Comparison of ENCODE assay signal across 14 mouse cellular contexts in genomic region chr9:100898042-100898441, GRCm38 (mm10).
A peak's percentile ranks its signal among the peaks of the same experiment; 100 is the strongest.
DNase-seq lines count a peak whose midpoint lies in the region; ATAC-seq and TF ChIP-seq lines count a peak whose summit lies in the region.
"Had no signal": no experiment of that assay in that cellular context is flagged by ENCODE, and none has a peak within 500 bp of the region (broad histone marks: within the 10 kb centered on the region; RNA-seq: fewer than 3 reads in every experiment).

No protein-coding gene starts in this region.

- no peak for DNase-seq in forebrain, postnatal 0 days
- DNase-seq in forebrain, embryonic 11.5 days (ENCODE audit: low spot score), result no peak
- DNase-seq in lung, postnatal 36 days, result peak; percentile 4
- no peak for DNase-seq in lung, adult 18-20 months
- DNase-seq in brain, embryonic 14.5 days (ENCODE audit: low read depth), result peak; percentile 45
- DNase-seq in splenic B cell, adult 2 months (ENCODE audit: low read depth, low spot score), result peak; percentile 12
- DNase-seq in left cerebral cortex, postnatal 14 days (ENCODE audit: low spot score in 2 of 2), result no peak
- DNase-seq: kidney, postnatal 14 days; lung, postnatal 14 days had no signal

- intact Hi-C loops in left cerebral cortex, postnatal 14 days (cut with DNase I), result no loop called here

- TF ChIP-seq CTCF in forebrain, postnatal 0 days (IDR thresholded peaks at IDR 0.05; ENCODE audit: low read depth), result peak; percentile 27
- TF ChIP-seq CTCF in brain, embryonic 14.5 days (IDR thresholded peaks at IDR 0.05; ENCODE audit: borderline replicate concordance, extremely low read depth, insufficient read depth, insufficient read length), result no peak

- no peaks in the 10 kb centered on the region for H3K9me3 ChIP-seq in forebrain, postnatal 0 days (ENCODE audit: low read length)
- no peaks in the 10 kb centered on the region for H3K9me3 ChIP-seq in forebrain, embryonic 11.5 days (ENCODE audit: control insufficient read depth, low read length)
- no peaks in the 10 kb centered on the region for H3K9me3 ChIP-seq in midbrain, embryonic 16.5 days (replicated peaks; ENCODE audit: control insufficient read depth, low read length, poor library complexity, severe bottlenecking)
- H3K9me3 ChIP-seq: limb, embryonic 15.5 days; midbrain, embryonic 13.5 days; neural tube, embryonic 12.5 days had no signal

- no peak overlapping the region for H3K27ac ChIP-seq in forebrain, postnatal 0 days (ENCODE audit: low read depth, low read length)
- H3K27ac ChIP-seq in forebrain, embryonic 11.5 days (ENCODE audit: low read depth, low read length), result no peak overlapping the region
- no peak overlapping the region for H3K27ac ChIP-seq in midbrain, embryonic 16.5 days (ENCODE audit: low read length)
- H3K27ac ChIP-seq: limb, embryonic 15.5 days; midbrain, embryonic 13.5 days; neural tube, embryonic 12.5 days had no signal

- no peaks in the 10 kb centered on the region for H3K36me3 ChIP-seq in forebrain, postnatal 0 days (ENCODE audit: insufficient read depth)
- no peaks in the 10 kb centered on the region for H3K36me3 ChIP-seq in forebrain, embryonic 11.5 days (ENCODE audit: control insufficient read depth, insufficient read depth, low read length)
- H3K36me3 ChIP-seq in splenic B cell, adult 2 months (ENCODE audit: control insufficient read depth, insufficient read depth, low read length, poor library complexity, severe bottlenecking), result no peaks in the 10 kb centered on the region
- H3K36me3 ChIP-seq in midbrain, embryonic 16.5 days (ENCODE audit: control insufficient read depth, insufficient read depth, low read length), result no peaks in the 10 kb centered on the region
- H3K36me3 ChIP-seq: midbrain, embryonic 13.5 days; neural tube, embryonic 12.5 days had no signal

- H3K4me3 ChIP-seq in forebrain, postnatal 0 days (ENCODE audit: low read depth, low read length), result no peak overlapping the region
- no peak overlapping the region for H3K4me3 ChIP-seq in forebrain, embryonic 11.5 days (ENCODE audit: low read depth, low read length)
- H3K4me3 ChIP-seq in midbrain, embryonic 16.5 days (ENCODE audit: low read depth, low read length), result no peak overlapping the region
- H3K4me3 ChIP-seq: limb, embryonic 15.5 days; midbrain, embryonic 13.5 days; neural tube, embryonic 12.5 days had no signal

- no peaks in the 10 kb centered on the region for H3K27me3 ChIP-seq in forebrain, postnatal 0 days (ENCODE audit: insufficient read depth, low read length)
- H3K27me3 ChIP-seq in forebrain, embryonic 11.5 days (ENCODE audit: control insufficient read depth, insufficient read depth, low read length), result no peaks in the 10 kb centered on the region
- H3K27me3 ChIP-seq in splenic B cell, adult 2 months (ENCODE audit: control insufficient read depth, insufficient read depth, low read length, poor library complexity, severe bottlenecking), result no peaks in the 10 kb centered on the region
- H3K27me3 ChIP-seq in midbrain, embryonic 16.5 days (ENCODE audit: control insufficient read depth, insufficient read depth, low read depth, low read length), result no peaks in the 10 kb centered on the region
- H3K27me3 ChIP-seq: limb, embryonic 15.5 days; midbrain, embryonic 13.5 days; neural tube, embryonic 12.5 days had no signal

- 73% methylated on average over 4 of the region's 4 CpGs for WGBS in forebrain, postnatal 0 days
- 86% methylated on average over 4 of the region's 4 CpGs for WGBS in forebrain, embryonic 11.5 days
- 87% methylated on average over 4 of the region's 4 CpGs for WGBS in midbrain, embryonic 16.5 days

- no peak overlapping the region for H3K9ac ChIP-seq in forebrain, postnatal 0 days
- no peak overlapping the region for H3K9ac ChIP-seq in forebrain, embryonic 11.5 days (ENCODE audit: low read length)
- no peak overlapping the region for H3K9ac ChIP-seq in midbrain, embryonic 16.5 days (ENCODE audit: low read depth, low read length)
- H3K9ac ChIP-seq: limb, embryonic 15.5 days; midbrain, embryonic 13.5 days; neural tube, embryonic 12.5 days had no signal

- no peak overlapping the region for H3K4me2 ChIP-seq in forebrain, postnatal 0 days (ENCODE audit: low read depth)
- no peak overlapping the region for H3K4me2 ChIP-seq in forebrain, embryonic 11.5 days (ENCODE audit: low read depth, low read length, severe bottlenecking)
- no peak overlapping the region for H3K4me2 ChIP-seq in midbrain, embryonic 16.5 days (ENCODE audit: low read length)
- H3K4me2 ChIP-seq: limb, embryonic 15.5 days; midbrain, embryonic 13.5 days; neural tube, embryonic 12.5 days had no signal

- no peak for TF ChIP-seq POLR2A in brain, embryonic 14.5 days (IDR thresholded peaks at IDR 0.05; ENCODE audit: borderline replicate concordance, extremely low read depth, insufficient read depth, insufficient read length, poor library complexity, severe bottlenecking)

- no peak for ATAC-seq in forebrain, postnatal 0 days
- no peak for ATAC-seq in forebrain, embryonic 11.5 days (replicated peaks; ENCODE audit: low FRiP score)
- no peak for ATAC-seq in midbrain, embryonic 16.5 days
- ATAC-seq: inflammation-experienced regulatory T-cells, adult 6 months; midbrain, embryonic 13.5 days had no signal

- H3K4me1 ChIP-seq in forebrain, postnatal 0 days (ENCODE audit: insufficient read depth), result no peaks in the 10 kb centered on the region
- no peaks in the 10 kb centered on the region for H3K4me1 ChIP-seq in forebrain, embryonic 11.5 days (replicated peaks; ENCODE audit: control insufficient read depth, insufficient read depth, low read length)
- no peaks in the 10 kb centered on the region for H3K4me1 ChIP-seq in midbrain, embryonic 16.5 days (ENCODE audit: control insufficient read depth, insufficient read depth, low read length)
- H3K4me1 ChIP-seq: limb, embryonic 15.5 days; midbrain, embryonic 13.5 days; neural tube, embryonic 12.5 days had no signal

Comparison
In these comparisons a context has a peak if more than half of its experiments do, and no peak if none do; other contexts are left out.
1. DNase-seq: peak in lung, postnatal 36 days (single experiment), brain, embryonic 14.5 days (single experiment) and splenic B cell, adult 2 months (single experiment); none in forebrain, postnatal 0 days (single experiment), forebrain, embryonic 11.5 days (single experiment), lung, adult 18-20 months (0 of 2) and left cerebral cortex, postnatal 14 days (0 of 2).